8 mouse cellular contexts compared by ENCODE assay signal in genomic region chr12:55080601-55080942, GRCm38 (mm10). TPM values are rescaled to one million over a fixed set of nuclear protein-coding genes. Genes with fewer than 3 reads are reported as not detected.
DNase-seq lines count a peak whose midpoint lies in the region; ATAC-seq and TF ChIP-seq lines count a peak whose summit lies in the region.
"Not testable (repeated sequence)": the region's sequence is repeated elsewhere in the genome, so short reads cannot be mapped to it uniquely, and the experiment has no call there.

No protein-coding gene starts in this region.

- not testable (repeated sequence) for ATAC-seq in forebrain, embryonic 13.5 days
- peak; percentile 50 for ATAC-seq in heart, postnatal 0 days (ENCODE audit: insufficient read depth, low read depth)
- ATAC-seq in liver, embryonic 12.5 days = peak; percentile 38
- 0 out of 2 replicates have a peak, but pooled peaks have one; percentile 7 for ATAC-seq in neutrophil, adult 5-6 weeks (ENCODE audit: extremely low read depth, insufficient number of reproducible peaks, low FRiP score, poor library complexity, severe bottlenecking)

- H3K36me3 ChIP-seq in forebrain, embryonic 13.5 days (ENCODE audit: poor library complexity, severe bottlenecking); heart, postnatal 0 days (replicated peaks; ENCODE audit: control insufficient read depth, insufficient read depth, low read length); kidney, adult 2 months (ENCODE audit: control insufficient read depth, insufficient read depth, low read length); liver, embryonic 12.5 days; midbrain, embryonic 10.5 days: not testable (repeated sequence)

- under 1% methylated on average over 25 of the region's 25 CpGs for WGBS in cerebellum, adult 2 months
- under 1% methylated on average over 25 of the region's 25 CpGs for WGBS in forebrain, embryonic 13.5 days
- WGBS in heart, postnatal 0 days = 0% methylated on average over 25 of the region's 25 CpGs
- 0% methylated on average over 25 of the region's 25 CpGs for WGBS in kidney, adult 2 months
- 1% methylated on average over 25 of the region's 25 CpGs for WGBS in liver, embryonic 12.5 days (ENCODE audit: insufficient replicate concordance)
- WGBS in midbrain, embryonic 10.5 days = under 1% methylated on average over 25 of the region's 25 CpGs

- not testable (repeated sequence) for H3K9me3 ChIP-seq in forebrain, embryonic 13.5 days (replicated peaks); heart, postnatal 0 days (replicated peaks; ENCODE audit: control insufficient read depth, low read length); liver, embryonic 12.5 days (replicated peaks); midbrain, embryonic 10.5 days (replicated peaks)

- H3K4me3 ChIP-seq in cerebellum, adult 2 months (replicated peaks; ENCODE audit: insufficient read depth, low read depth, low read length) = peak overlapping the region; percentile 48
- peak overlapping the region; percentile 72 for H3K4me3 ChIP-seq in forebrain, embryonic 13.5 days
- H3K4me3 ChIP-seq in heart, postnatal 0 days (ENCODE audit: low read depth, low read length) = peak overlapping the region; percentile 75
- H3K4me3 ChIP-seq in kidney, adult 2 months (ENCODE audit: insufficient read depth, low read depth, low read length) = peak overlapping the region; percentile 95
- peak overlapping the region; percentile 85 for H3K4me3 ChIP-seq in liver, embryonic 12.5 days
- H3K4me3 ChIP-seq in midbrain, embryonic 10.5 days = peak overlapping the region; percentile 74

- not testable (repeated sequence) for TF ChIP-seq CTCF in cerebellum, adult 2 months (IDR thresholded peaks at IDR 0.05; ENCODE audit: borderline replicate concordance, insufficient read depth, low read depth, low read length); heart, postnatal 0 days (IDR thresholded peaks at IDR 0.05; ENCODE audit: low read depth); kidney, adult 2 months (conservative IDR thresholded peaks at IDR 0.05; ENCODE audit: insufficient read depth, insufficient read length, low read depth, low read length)

- not testable (repeated sequence) for H3K27me3 ChIP-seq in cerebellum, adult 2 months (ENCODE audit: control insufficient read depth, insufficient read depth, low read length); forebrain, embryonic 13.5 days; heart, postnatal 0 days (ENCODE audit: control insufficient read depth, insufficient read depth, low read length); kidney, adult 2 months (replicated peaks; ENCODE audit: control insufficient read depth, insufficient read depth, low read length); liver, embryonic 12.5 days (replicated peaks); midbrain, embryonic 10.5 days (ENCODE audit: low read depth, poor library complexity, severe bottlenecking)

- not testable (repeated sequence) for H3K4me1 ChIP-seq in cerebellum, adult 2 months (ENCODE audit: control insufficient read depth, insufficient read depth, low read length); forebrain, embryonic 13.5 days; heart, postnatal 0 days (ENCODE audit: control insufficient read depth, insufficient read depth); kidney, adult 2 months (ENCODE audit: control insufficient read depth, insufficient read depth, low read length); midbrain, embryonic 10.5 days
- H3K4me1 ChIP-seq in liver, embryonic 12.5 days = peaks cover 20% of the 10 kb centered on the region; the same call in 1 of the 2 replicates

- peak; percentile 29 for DNase-seq in 416B (ENCODE audit: low read depth)
- not testable (repeated sequence) for DNase-seq in cerebellum, adult 2 months; heart, postnatal 0 days (ENCODE audit: low spot score); kidney, adult 2 months; midbrain, embryonic 10.5 days (ENCODE audit: low spot score)

- peak overlapping the region; percentile 74 for H3K9ac ChIP-seq in forebrain, embryonic 13.5 days
- H3K9ac ChIP-seq in heart, postnatal 0 days (replicated peaks; ENCODE audit: low read depth, low read length) = peak overlapping the region; percentile 82
- peak overlapping the region; percentile 92 for H3K9ac ChIP-seq in liver, embryonic 12.5 days

- TF ChIP-seq EP300 in heart, postnatal 0 days (IDR thresholded peaks at IDR 0.05; ENCODE audit: low read depth) = 0 out of 2 replicates have a peak, but pooled peaks have one; percentile 58

- H3K27ac ChIP-seq in cerebellum, adult 2 months (ENCODE audit: insufficient read depth, low read length) = not testable (repeated sequence)
- peak overlapping the region; percentile 81 for H3K27ac ChIP-seq in forebrain, embryonic 13.5 days
- peak overlapping the region; percentile 97 for H3K27ac ChIP-seq in heart, postnatal 0 days (ENCODE audit: low read depth)
- peak overlapping the region; percentile 81 for H3K27ac ChIP-seq in kidney, adult 2 months (ENCODE audit: insufficient read depth, low read depth, low read length)
- H3K27ac ChIP-seq in liver, embryonic 12.5 days = peak overlapping the region; percentile 89
- peak overlapping the region; percentile 86 for H3K27ac ChIP-seq in midbrain, embryonic 10.5 days (replicated peaks)

- peak overlapping the region; percentile 61 for H3K4me2 ChIP-seq in forebrain, embryonic 13.5 days
- peak overlapping the region; percentile 54 for H3K4me2 ChIP-seq in heart, postnatal 0 days (ENCODE audit: low read depth, low read length)
- peak overlapping the region; percentile 74 for H3K4me2 ChIP-seq in liver, embryonic 12.5 days

- not testable (repeated sequence) for TF ChIP-seq POLR2A in cerebellum, adult 2 months (IDR thresholded peaks at IDR 0.05; ENCODE audit: borderline replicate concordance, insufficient read depth, low read length); kidney, adult 2 months (IDR thresholded peaks at IDR 0.05; ENCODE audit: low read depth, low read length)

RNA-seq across cellular contexts. Expression of gene Srp54a, which starts 0.5 kb away (rescaled TPM):
- polyA plus RNA-seq in cerebellum, adult 2 months (2012; rRNA removed) = 70.1 and 79.4 TPM in 2 replicates
- 167 and 195 TPM in 2 replicates for polyA plus RNA-seq in forebrain, embryonic 13.5 days (2015; fragmentation: Nextera tagmentation; extraction: Ambion mirVana)
- total RNA-seq in heart, postnatal 0 days (2014; rRNA removed; ENCODE audit: low replicate concordance) = 50.7 and 51.4 TPM in 2 replicates
- 134 and 142 TPM in 2 replicates for polyA plus RNA-seq in heart, postnatal 0 days (2015; fragmentation: Nextera tagmentation; extraction: Ambion mirVana)
- polyA plus RNA-seq in kidney, adult 2 months (2012; rRNA removed) = 12.8 and 14.5 TPM in 2 replicates
- polyA plus RNA-seq in liver, embryonic 12.5 days (2016; fragmentation: Nextera tagmentation; extraction: Ambion mirVana) = 105 and 106 TPM in 2 replicates
- 141 and 156 TPM in 2 replicates for polyA plus RNA-seq in midbrain, embryonic 10.5 days (2016; fragmentation: Nextera tagmentation; extraction: Ambion mirVana)
- 156 and 159 TPM in 2 replicates for total RNA-seq in neutrophil, adult 5-6 weeks (2017)

RNA-seq across cellular contexts. Expression of gene 2700097O09Rik, which starts 0.7 kb away (rescaled TPM):
- polyA plus RNA-seq in cerebellum, adult 2 months (2012; rRNA removed) = 24.8 and 27.1 TPM in 2 replicates
- 42.5 TPM in 2 replicates for polyA plus RNA-seq in forebrain, embryonic 13.5 days (2015; fragmentation: Nextera tagmentation; extraction: Ambion mirVana)
- 5.6 and 19.1 TPM in 2 replicates for total RNA-seq in heart, postnatal 0 days (2014; rRNA removed; ENCODE audit: low replicate concordance)
- 15.3 and 18.0 TPM in 2 replicates for polyA plus RNA-seq in heart, postnatal 0 days (2015; fragmentation: Nextera tagmentation; extraction: Ambion mirVana)
- 7.0 and 9.1 TPM in 2 replicates for polyA plus RNA-seq in kidney, adult 2 months (2012; rRNA removed)
- polyA plus RNA-seq in liver, embryonic 12.5 days (2016; fragmentation: Nextera tagmentation; extraction: Ambion mirVana) = 31.5 and 33.0 TPM in 2 replicates
- polyA plus RNA-seq in midbrain, embryonic 10.5 days (2016; fragmentation: Nextera tagmentation; extraction: Ambion mirVana) = 43.9 and 47.0 TPM in 2 replicates
- total RNA-seq in neutrophil, adult 5-6 weeks (2017) = 6.5 and 9.2 TPM in 2 replicates

RNA-seq across cellular contexts. Expression of gene Fam177a, which starts 43.7 kb away (rescaled TPM):
- polyA plus RNA-seq in cerebellum, adult 2 months (2012; rRNA removed) = 26.2 and 29.3 TPM in 2 replicates
- polyA plus RNA-seq in forebrain, embryonic 13.5 days (2015; fragmentation: Nextera tagmentation; extraction: Ambion mirVana) = 26.1 and 27.5 TPM in 2 replicates
- 9.2 and 13.1 TPM in 2 replicates for total RNA-seq in heart, postnatal 0 days (2014; rRNA removed; ENCODE audit: low replicate concordance)
- 22.2 and 22.5 TPM in 2 replicates for polyA plus RNA-seq in heart, postnatal 0 days (2015; fragmentation: Nextera tagmentation; extraction: Ambion mirVana)
- polyA plus RNA-seq in kidney, adult 2 months (2012; rRNA removed) = 4.9 and 5.6 TPM in 2 replicates
- 11.8 and 14.4 TPM in 2 replicates for polyA plus RNA-seq in liver, embryonic 12.5 days (2016; fragmentation: Nextera tagmentation; extraction: Ambion mirVana)
- polyA plus RNA-seq in midbrain, embryonic 10.5 days (2016; fragmentation: Nextera tagmentation; extraction: Ambion mirVana) = 11.3 and 11.7 TPM in 2 replicates
- 17.1 and 21.3 TPM in 2 replicates for total RNA-seq in neutrophil, adult 5-6 weeks (2017)
